Mouse (Mus musculus) forebrain, postnatal 0 days (tissue): ENCODE measurements around the gene Sh3bgrl3. TPM values are rescaled to one million over a fixed set of nuclear protein-coding genes. Genes with fewer than 3 reads are reported as not detected.

Experiments used
- ATAC-seq: fragments of 200-750 bp; cut with Nextera tagmentation; 2 replicates; pipeline ENCODE4 v1.8.0; 2017; ENCODE audit warnings: mild to moderate bottlenecking, moderate library complexity
- DNase-seq: peaks from one replicate; pipeline ENCODE4 v3.0.0-alpha.2; 2015
- H3K27ac ChIP-seq: fragments of 300-500 bp; sonication (generic); 2 replicates; pipeline ENCODE4 v1.5.1; 2014; ENCODE audit warnings: low read depth, mild to moderate bottlenecking, antibody characterized with exemption, low read length, moderate library complexity, mixed read lengths
- H3K27me3 ChIP-seq: fragments of 300-500 bp; sonication (generic); 2 replicates; pipeline ENCODE4 v1.6.1; 2014; ENCODE audit warnings: mild to moderate bottlenecking, low read length, mixed read lengths; ENCODE audit not compliant: insufficient read depth
- H3K36me3 ChIP-seq: fragments of 300-500 bp; sonication (generic); 2 replicates; pipeline ENCODE4 v1.6.1; 2014; ENCODE audit warnings: mild to moderate bottlenecking, moderate library complexity; ENCODE audit not compliant: insufficient read depth
- H3K4me1 ChIP-seq: fragments of 300-500 bp; sonication (generic); 2 replicates; pipeline ENCODE4 v1.6.1; 2014; ENCODE audit warnings: antibody characterized with exemption; ENCODE audit not compliant: insufficient read depth
- H3K4me2 ChIP-seq: fragments of 300-500 bp; sonication (generic); 2 replicates; pipeline ENCODE4 v1.6.1; 2014; ENCODE audit warnings: low read depth, mild to moderate bottlenecking, moderate library complexity
- H3K4me3 ChIP-seq: fragments of 300-500 bp; sonication (generic); 2 replicates; pipeline ENCODE4 v1.5.1; 2014; ENCODE audit warnings: low read depth, low read length, mixed read lengths
- H3K9ac ChIP-seq: fragments of 300-500 bp; sonication (generic); 2 replicates; pipeline ENCODE4 v1.6.1; 2014; ENCODE audit warnings: mild to moderate bottlenecking
- H3K9me3 ChIP-seq: fragments of 300-500 bp; sonication (generic); 2 replicates; pipeline ENCODE4 v1.6.1; 2016; ENCODE audit warnings: low read length
- CTCF ChIP-seq: sonication (generic); IDR thresholded peaks from 2 replicates; pipeline ENCODE4 v1.5.1; 2016; ENCODE audit warnings: antibody characterized with exemption, control low read depth, low read depth
- WGBS: fragments of 180-500 bp; shearing (Covaris S2); extraction: QIAGEN DNeasy Blood & Tissue Kit; methylation state at CpG from one replicate; pipeline ENCODE4 v1.1.7; 2014; 5-methylcytosine and 5-hydroxymethylcytosine counted together
- polyA plus RNA-seq: library from polyadenylated mRNA; unstranded; fragments of >200 nt; fragmentation: Nextera tagmentation; extraction: Ambion mirVana; gene quantifications from 2 replicates; pipeline ENCODE4 v1.2.1, GENCODE M21; 2015
- total RNA-seq: library from RNA; depleted of rRNA; stranded (reverse); fragments of >200 nt; gene quantifications from 2 replicates; pipeline ENCODE4 v1.2.3, GENCODE M21; 2014

Sh3bgrl3 gene
- total and polyA plus RNA-seq, 2 experiments from 2014 or later, result 162 to 579 TPM

- ATAC-seq, result no peak
- WGBS, result 86% methylated on average over 6 of the region's 6 CpGs
Observed at GRCm38 (mm10) chr4:134158774-134159173, 30.2 kb upstream of the Sh3bgrl3 start.

GRCm38 (mm10) chr4:134157558-134157957, 29.0 kb upstream of the Sh3bgrl3 start:
- Histone ChIP-seq H3K9ac (no peak overlapping the region), H3K36me3 (peaks cover 6% of the 10 kb centered on the region), H3K27me3 (no peaks in the 10 kb centered on the region), H3K27ac (no peak overlapping the region), H3K4me1 (no peaks in the 10 kb centered on the region), H3K4me3 (no peak overlapping the region), H3K4me2 (no peak overlapping the region), H3K9me3 (no peaks in the 10 kb centered on the region)
- no peak for TF ChIP-seq CTCF
- ATAC-seq (no peak), DNase-seq (no peak)
- 89% methylated on average over 2 of the region's 2 CpGs for WGBS

More at GRCm38 (mm10) chr4:134158774-134159173, 30.2 kb upstream of the Sh3bgrl3 start:
- peaks cover 3% of the 10 kb centered on the region for H3K36me3 ChIP-seq
- H3K9me3 ChIP-seq, result no peaks in the 10 kb centered on the region
- no peak overlapping the region for H3K4me2 ChIP-seq
- no peaks in the 10 kb centered on the region for H3K4me1 ChIP-seq
- TF ChIP-seq CTCF, result no peak
- H3K27me3 ChIP-seq, result no peaks in the 10 kb centered on the region
- H3K4me3 ChIP-seq, result no peak overlapping the region
- DNase-seq, result no peak
- H3K9ac ChIP-seq, result no peak overlapping the region
- H3K27ac ChIP-seq, result no peak overlapping the region

- WGBS, result 81% methylated on average over 8 of the region's 8 CpGs
- Histone ChIP-seq H3K4me3 (no peak overlapping the region), H3K36me3 (peaks cover 6% of the 10 kb centered on the region), H3K27me3 (no peaks in the 10 kb centered on the region), H3K9ac (no peak overlapping the region), H3K27ac (no peak overlapping the region), H3K9me3 (no peaks in the 10 kb centered on the region), H3K4me1 (no peaks in the 10 kb centered on the region), H3K4me2 (no peak overlapping the region)
- TF ChIP-seq CTCF, result no peak
- ATAC-seq (no peak), DNase-seq (no peak)
Observed at GRCm38 (mm10) chr4:134156744-134157143, 28.2 kb upstream of the Sh3bgrl3 start.

- Histone ChIP-seq H3K4me3 (no peak overlapping the region), H3K4me1 (no peaks in the 10 kb centered on the region), H3K27me3 (no peaks in the 10 kb centered on the region), H3K9me3 (no peaks in the 10 kb centered on the region), H3K36me3 (peaks cover 9% of the 10 kb centered on the region), H3K4me2 (no peak overlapping the region), H3K9ac (no peak overlapping the region), H3K27ac (no peak overlapping the region)
- no peak for TF ChIP-seq CTCF
- 92% methylated on average over 10 of the region's 10 CpGs for WGBS
- no peak for DNase-seq
- ATAC-seq, result no peak
Observed at GRCm38 (mm10) chr4:134155961-134156465, 27.4 kb upstream of the Sh3bgrl3 start.

GRCm38 (mm10) chr4:134155531-134155930, 26.9 kb upstream of the Sh3bgrl3 start:
- Histone ChIP-seq H3K9me3 (no peaks in the 10 kb centered on the region), H3K4me2 (no peak overlapping the region), H3K4me3 (no peak overlapping the region), H3K27me3 (no peaks in the 10 kb centered on the region), H3K4me1 (no peaks in the 10 kb centered on the region), H3K27ac (no peak overlapping the region), H3K36me3 (peaks cover 10% of the 10 kb centered on the region), H3K9ac (no peak overlapping the region)
- WGBS, result 89% methylated on average over 6 of the region's 6 CpGs
- no peak for ATAC-seq
- no peak for DNase-seq
- no peak for TF ChIP-seq CTCF

GRCm38 (mm10) chr4:134154354-134154753, 25.8 kb upstream of the Sh3bgrl3 start:
- Histone ChIP-seq H3K9me3 (no peaks in the 10 kb centered on the region), H3K27ac (no peak overlapping the region), H3K9ac (no peak overlapping the region), H3K36me3 (peaks cover 10% of the 10 kb centered on the region), H3K4me1 (no peaks in the 10 kb centered on the region), H3K4me2 (no peak overlapping the region), H3K4me3 (no peak overlapping the region), H3K27me3 (no peaks in the 10 kb centered on the region)
- no peak for TF ChIP-seq CTCF
- 100% methylated on average over 3 of the region's 3 CpGs for WGBS
- ATAC-seq (no peak), DNase-seq (no peak)

- Histone ChIP-seq H3K36me3 (peaks cover 10% of the 10 kb centered on the region), H3K4me3 (no peak overlapping the region), H3K9ac (no peak overlapping the region), H3K27ac (no peak overlapping the region), H3K9me3 (no peaks in the 10 kb centered on the region), H3K4me1 (no peaks in the 10 kb centered on the region), H3K4me2 (no peak overlapping the region), H3K27me3 (no peaks in the 10 kb centered on the region)
- 94% methylated on average over 3 of the region's 3 CpGs for WGBS
- DNase-seq (no peak), ATAC-seq (no peak)
- no peak for TF ChIP-seq CTCF
Observed at GRCm38 (mm10) chr4:134153656-134154055, 25.1 kb upstream of the Sh3bgrl3 start.
